Mouse (Mus musculus) forebrain, embryonic 10.5 days (tissue): ENCODE data around the gene Skp2. TPM values are rescaled to one million over a fixed set of nuclear protein-coding genes. Genes with fewer than 3 reads are reported as not detected.

Source experiments
- DNase-seq: peaks from one replicate; pipeline ENCODE4 v3.0.0-alpha.2; 2017; ENCODE audit warnings: low spot score; ENCODE audit errors: extremely low spot score
- H3K27ac ChIP-seq: fragments of 300-500 bp; sonication (generic); 2 replicates; pipeline ENCODE4 v1.5.1; 2016; ENCODE audit warnings: mild to moderate bottlenecking
- H3K27me3 ChIP-seq: fragments of 300-500 bp; sonication (generic); 2 replicates; pipeline ENCODE4 v1.6.1; 2016; ENCODE audit warnings: mild to moderate bottlenecking; ENCODE audit not compliant: poor library complexity, severe bottlenecking
- H3K36me3 ChIP-seq: fragments of 300-500 bp; sonication (generic); replicated peaks from 2 replicates; pipeline ENCODE4 v1.6.1; 2016; ENCODE audit warnings: mild to moderate bottlenecking, moderate library complexity
- H3K4me1 ChIP-seq: fragments of 300-500 bp; sonication (generic); 2 replicates; pipeline ENCODE4 v1.6.1; 2016
- H3K4me3 ChIP-seq: fragments of 300-500 bp; sonication (generic); 2 replicates; pipeline ENCODE4 v1.5.1; 2016; ENCODE audit warnings: mild to moderate bottlenecking, moderate library complexity
- H3K9me3 ChIP-seq: fragments of 300-500 bp; sonication (generic); 2 replicates; pipeline ENCODE4 v1.6.1; 2016; ENCODE audit warnings: mild to moderate bottlenecking, moderate library complexity
- WGBS: fragments of 180-500 bp; shearing (Covaris S2); methylation state at CpG from one replicate; pipeline ENCODE4 v1.1.7; 2016; 5-methylcytosine and 5-hydroxymethylcytosine counted together
- polyA plus RNA-seq: library from polyadenylated mRNA; unstranded; fragments of >200 nt; fragmentation: Nextera tagmentation; extraction: Ambion mirVana; gene quantifications from 2 replicates; pipeline ENCODE4 v1.2.1, GENCODE M21; 2016

Skp2 gene
- polyA plus RNA-seq, 1 experiment from 2014 or later: 134 TPM

DNA sequence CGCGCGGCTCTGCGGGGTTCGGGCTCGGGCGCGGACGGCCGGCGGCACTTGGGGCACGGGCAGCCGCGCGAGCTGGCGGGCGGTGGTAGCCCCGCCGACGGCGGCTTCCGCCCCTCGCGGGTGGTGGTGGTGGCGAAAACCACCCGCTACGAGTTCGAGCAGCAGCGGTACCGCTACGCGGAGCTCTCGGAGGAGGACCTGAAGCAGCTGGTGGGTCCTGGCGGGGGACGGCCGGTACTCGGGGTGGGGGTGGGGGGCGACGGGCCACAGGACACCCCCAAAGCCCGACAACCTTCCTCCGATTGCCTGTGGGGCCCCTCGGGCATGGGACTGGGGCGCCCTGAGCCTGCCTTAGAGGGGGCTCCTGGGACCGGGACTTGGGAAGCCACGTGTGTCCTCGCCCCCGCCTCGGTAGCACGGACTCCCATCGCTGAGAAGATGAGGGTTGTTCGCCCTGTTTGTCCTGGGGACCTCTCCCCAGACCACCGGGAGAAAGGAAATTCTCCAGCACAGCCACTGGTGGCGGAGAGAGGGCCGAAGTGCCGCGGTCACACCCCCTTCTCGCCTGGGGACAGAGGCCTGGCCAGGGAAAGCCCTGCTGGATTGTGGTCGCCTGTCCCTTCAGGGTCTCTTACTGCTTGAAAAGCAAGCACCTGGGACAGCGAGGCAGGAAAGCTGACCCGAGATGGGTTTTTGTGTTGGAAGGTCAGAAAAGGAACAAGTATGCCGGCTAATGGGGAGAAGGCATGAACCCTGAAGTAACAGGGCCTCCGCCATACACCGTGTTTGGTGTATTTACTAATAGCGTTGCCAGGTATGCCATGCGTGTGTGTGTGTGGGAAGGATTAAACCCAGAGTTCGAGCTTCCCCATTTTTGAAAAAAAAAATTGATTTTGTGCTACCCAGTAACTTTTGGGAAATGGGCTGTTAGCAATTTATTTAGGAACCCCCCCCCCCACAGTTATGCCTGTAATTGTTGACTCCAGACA is 83.4 kb downstream of the Skp2 start:
- Histone ChIP-seq H3K27me3 (peaks cover 4% of the 10 kb centered on the region; the same call in 1 of the 2 replicates), H3K4me3 (peak overlapping the region; percentile 94), H3K27ac (peak overlapping the region; percentile 98), H3K36me3 (peaks cover 4% of the 10 kb centered on the region; the same call in 1 of the 2 replicates), H3K9me3 (no peaks in the 10 kb centered on the region), H3K4me1 (peaks cover 57% of the 10 kb centered on the region)
- under 1% methylated on average over 66 of the region's 66 CpGs for WGBS
- peak; percentile 65 for DNase-seq

GRCm38 (mm10) chr15:9070912-9071555 is 84.2 kb downstream of the Skp2 start, which contains the start of gene Nadk2:
Nadk2 (plus strand) TSS chr15:9071260.
- peak within 1 kb of the TSS; percentile 94 for H3K4me3 ChIP-seq
- H3K9me3 ChIP-seq: no peaks in the 10 kb centered on the region
- H3K27ac ChIP-seq: peak within 1 kb of the TSS; percentile 98
- peaks cover 4% of the 10 kb centered on the region; the same call in 1 of the 2 replicates for H3K27me3 ChIP-seq
- peaks cover 53% of the 10 kb centered on the region for H3K4me1 ChIP-seq
- under 1% methylated on average over 50 of the region's 54 CpGs for WGBS
- H3K36me3 ChIP-seq: no peaks in the 10 kb centered on the region
- DNase-seq: peak; percentile 98

DNA sequence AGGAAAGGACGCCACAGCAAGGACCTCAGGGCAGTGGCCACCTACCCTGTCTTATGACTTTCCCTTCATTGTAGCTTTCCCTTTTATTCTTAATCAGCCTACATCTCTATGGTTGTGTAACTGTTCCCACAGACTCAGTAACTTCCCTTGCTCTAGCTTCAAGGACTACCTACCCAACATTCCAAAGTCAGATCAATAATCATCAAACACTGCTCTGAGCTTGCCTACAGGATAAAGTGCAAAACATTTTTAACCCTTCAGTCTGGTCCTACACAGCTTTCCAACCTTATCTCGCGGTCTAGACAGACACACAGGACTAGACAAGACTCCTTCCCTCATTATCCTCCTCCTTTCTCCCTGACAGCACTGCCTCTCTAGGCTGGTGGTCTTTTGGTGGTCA is 84.9 kb downstream of the Skp2 start:
- Histone ChIP-seq H3K27ac (peak overlapping the region; percentile 98), H3K36me3 (no peaks in the 10 kb centered on the region), H3K4me3 (peak overlapping the region; percentile 94), H3K4me1 (peaks cover 49% of the 10 kb centered on the region), H3K27me3 (peaks cover 4% of the 10 kb centered on the region; the same call in 1 of the 2 replicates), H3K9me3 (no peaks in the 10 kb centered on the region)
- no peak for DNase-seq
- WGBS: 2% methylated on average over 3 of the region's 3 CpGs

GRCm38 (mm10) chr15:9068881-9069280 is 86.3 kb downstream of the Skp2 start:
- no peak overlapping the region for H3K27ac ChIP-seq
- no peak for DNase-seq
- 91% methylated on average over 4 of the region's 4 CpGs for WGBS
- no peaks in the 10 kb centered on the region for H3K36me3 ChIP-seq
- H3K4me3 ChIP-seq: no peak overlapping the region
- peaks cover 4% of the 10 kb centered on the region; the same call in 1 of the 2 replicates for H3K27me3 ChIP-seq
- no peaks in the 10 kb centered on the region for H3K9me3 ChIP-seq
- H3K4me1 ChIP-seq: peaks cover 34% of the 10 kb centered on the region

Other genes with a start within 250 kb of the Skp2 start
- 0.09 and 0.55 TPM in 2 replicates for gene Ranbp3l, start 187.5 kb downstream of the Skp2 start, polyA plus RNA-seq
- gene Nadk2, start 84.2 kb downstream of the Skp2 start, polyA plus RNA-seq: 30.1 and 30.4 TPM in 2 replicates
- gene Lmbrd2, start 14.9 kb downstream of the Skp2 start, polyA plus RNA-seq: 2.2 and 2.7 TPM in 2 replicates
- not detected in 2 replicates for gene Ugt3a1, start 121.5 kb upstream of the Skp2 start, polyA plus RNA-seq
- gene Ugt3a2, start 180.1 kb upstream of the Skp2 start, polyA plus RNA-seq: not detected in 2 replicates